Mouse (Mus musculus) C2C12 (cell line): Measurements from ENCODE around the gene Ehmt1. TPM values are rescaled to one million over a fixed set of nuclear protein-coding genes. Genes with fewer than 3 reads are reported as not detected.

Experiments used
- H3K27me3 ChIP-seq: one replicate; pipeline ENCODE4 v1.6.1; 2011; ENCODE audit not compliant: control insufficient read depth, insufficient read depth, insufficient read length
- H3K36me3 ChIP-seq: one replicate; pipeline ENCODE4 v1.6.1; 2011; ENCODE audit not compliant: control insufficient read depth, insufficient read depth
- H3K4me3 ChIP-seq: one replicate; pipeline ENCODE4 v1.5.1; 2011; ENCODE audit warnings: mild to moderate bottlenecking, control low read depth; ENCODE audit not compliant: poor library complexity, insufficient read depth, severe bottlenecking
- H3K79me2 ChIP-seq: one replicate; pipeline ENCODE4 v1.6.1; 2011; ENCODE audit not compliant: control insufficient read depth, insufficient read depth
- H3K79me3 ChIP-seq: one replicate; pipeline ENCODE4 v1.6.1; 2011; ENCODE audit warnings: low read depth, control low read depth
- H3ac ChIP-seq: one replicate; pipeline ENCODE3; 2011; ENCODE audit warnings: low read depth; ENCODE audit not compliant: control insufficient read depth, insufficient read length
- CEBPB ChIP-seq: IDR thresholded peaks from one replicate; pipeline ENCODE4 v1.6.1; 2011; ENCODE audit warnings: low read depth, mild to moderate bottlenecking, control low read depth, moderate library complexity
- CTCF ChIP-seq: IDR thresholded peaks from one replicate; pipeline ENCODE4 v1.5.1; 2011; ENCODE audit not compliant: control insufficient read depth, insufficient read depth, insufficient read length
- FOSL1 ChIP-seq: IDR thresholded peaks from one replicate; pipeline ENCODE4 v1.8.0; 2011; ENCODE audit warnings: mild to moderate bottlenecking, low read length; ENCODE audit not compliant: poor library complexity, insufficient read depth, severe bottlenecking
- MAX ChIP-seq: IDR thresholded peaks from one replicate; pipeline ENCODE4 v1.6.1; 2011; ENCODE audit warnings: mild to moderate bottlenecking, control low read depth
- MYOD1 ChIP-seq: IDR thresholded peaks from one replicate; pipeline ENCODE4 v1.6.1; 2011; ENCODE audit warnings: low read depth; ENCODE audit not compliant: control insufficient read depth, insufficient read length
- MYOG ChIP-seq: IDR thresholded peaks from one replicate; pipeline ENCODE4 v1.6.1; 2011; ENCODE audit not compliant: control insufficient read depth, insufficient read length; ENCODE audit errors: extremely low read depth
- USF1 ChIP-seq: IDR thresholded peaks from one replicate; pipeline ENCODE4 v1.6.1; 2011; ENCODE audit warnings: low read depth, mild to moderate bottlenecking, control low read depth, moderate library complexity
- polyA plus RNA-seq: library from polyadenylated mRNA; unstranded; fragments of >200 nt; fragmentation: generic; extraction: Trizol; gene quantifications from one replicate; pipeline ENCODE4 v1.2.1, GENCODE M21; 2012; ENCODE audit warnings: missing spikeins

The Ehmt1 gene
- polyA plus RNA-seq, 1 experiment: 18.3 TPM

GRCm38 (mm10) chr2:24902999-24903398 is 16.4 kb downstream of the Ehmt1 start:
- Histone ChIP-seq H3K79me2 (peaks cover 100% of the 10 kb centered on the region), H3K4me3 (no peak overlapping the region), H3K27me3 (no peaks in the 10 kb centered on the region), H3ac (no peak overlapping the region), H3K36me3 (peaks cover 9% of the 10 kb centered on the region), H3K79me3 (peaks cover 95% of the 10 kb centered on the region)
- TF ChIP-seq CTCF: no peak
- TF ChIP-seq MYOG: no peak
- no peak for TF ChIP-seq FOSL1
- TF ChIP-seq USF1: no peak
- no peak for TF ChIP-seq CEBPB
- no peak for TF ChIP-seq MAX
- no peak for TF ChIP-seq MYOD1

- Histone ChIP-seq H3K4me3 (no peak overlapping the region), H3ac (no peak overlapping the region), H3K27me3 (no peaks in the 10 kb centered on the region), H3K36me3 (peaks cover 9% of the 10 kb centered on the region), H3K79me3 (peaks cover 96% of the 10 kb centered on the region), H3K79me2 (peaks cover 100% of the 10 kb centered on the region)
- TF ChIP-seq MAX: no peak
- TF ChIP-seq CTCF: no peak
- no peak for TF ChIP-seq MYOD1
- TF ChIP-seq MYOG: no peak
- no peak for TF ChIP-seq USF1
- TF ChIP-seq FOSL1: no peak
- no peak for TF ChIP-seq CEBPB
Observed at GRCm38 (mm10) chr2:24901055-24901454, 18.4 kb downstream of the Ehmt1 start.

DNA sequence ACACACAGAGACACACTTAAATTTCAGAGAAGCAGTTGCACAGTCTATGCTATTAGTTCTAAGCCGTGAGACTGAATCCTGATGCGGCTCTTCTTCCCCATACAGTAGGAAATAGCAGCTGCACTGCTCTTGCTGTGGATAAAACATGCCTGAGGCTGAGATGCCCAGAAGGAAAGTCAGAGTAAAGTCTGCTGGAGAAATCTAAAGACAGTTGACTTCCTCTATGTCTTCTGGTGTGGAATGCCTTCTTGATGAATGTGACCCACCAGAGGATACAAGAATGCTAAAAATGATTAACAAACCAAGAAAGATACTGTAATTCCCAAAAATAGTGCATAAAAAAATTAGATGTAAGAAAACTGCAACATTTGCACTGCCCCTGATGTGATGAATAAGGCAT is 20.1 kb downstream of the Ehmt1 start:
- Histone ChIP-seq H3K79me2 (peaks cover 100% of the 10 kb centered on the region), H3ac (no peak overlapping the region), H3K4me3 (no peak overlapping the region), H3K27me3 (no peaks in the 10 kb centered on the region), H3K79me3 (peaks cover 95% of the 10 kb centered on the region), H3K36me3 (peaks cover 9% of the 10 kb centered on the region)
- TF ChIP-seq MYOD1: no peak
- TF ChIP-seq CTCF: no peak
- TF ChIP-seq MAX: no peak
- no peak for TF ChIP-seq USF1
- TF ChIP-seq MYOG: no peak
- no peak for TF ChIP-seq CEBPB
- TF ChIP-seq FOSL1: no peak

DNA sequence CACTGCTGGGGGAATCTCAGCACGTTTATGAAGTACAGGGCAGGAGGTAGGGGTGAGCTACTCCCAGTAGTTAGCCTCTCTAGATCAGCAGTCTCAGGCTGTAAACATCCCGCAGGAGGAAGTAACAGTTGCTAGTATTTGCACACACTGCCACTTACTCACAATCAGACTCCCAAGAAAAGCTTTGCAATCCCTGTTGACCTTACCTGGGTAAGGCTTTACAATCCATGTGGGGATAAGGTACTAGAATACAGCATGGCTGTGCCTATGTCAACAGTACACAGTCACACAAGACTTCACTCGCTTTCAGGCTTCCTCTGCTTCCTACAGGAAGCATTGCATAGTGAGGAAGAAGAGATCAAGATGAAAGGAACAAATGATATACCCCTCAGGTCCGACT is 22.7 kb downstream of the Ehmt1 start:
- Histone ChIP-seq H3K4me3 (no peak overlapping the region), H3K79me3 (peaks cover 98% of the 10 kb centered on the region), H3K36me3 (peaks cover 9% of the 10 kb centered on the region), H3ac (no peak overlapping the region), H3K79me2 (peaks cover 100% of the 10 kb centered on the region), H3K27me3 (no peaks in the 10 kb centered on the region)
- TF ChIP-seq MAX (no peak), MYOG (no peak), USF1 (no peak), CTCF (no peak), MYOD1 (no peak), FOSL1 (no peak), CEBPB (no peak)

DNA sequence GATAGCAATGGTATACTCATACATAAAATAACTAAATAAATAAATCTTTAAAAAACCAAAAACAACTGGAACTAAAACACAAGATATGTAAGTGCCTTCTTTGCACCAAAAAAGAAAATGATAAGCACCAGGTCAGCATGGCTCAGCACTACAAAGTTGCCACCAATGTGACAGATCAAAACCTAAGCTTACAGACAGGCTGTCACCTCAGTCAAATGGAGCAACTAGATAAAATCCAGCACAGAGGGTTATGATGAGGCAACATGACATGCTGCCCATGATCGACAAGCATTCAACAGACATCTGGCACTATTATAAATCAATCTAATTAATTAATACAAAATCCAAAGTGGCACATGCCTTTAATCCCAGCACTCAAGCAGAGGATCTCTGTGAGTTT is 25.2 kb downstream of the Ehmt1 start:
- Histone ChIP-seq H3ac (no peak overlapping the region), H3K79me2 (peaks cover 100% of the 10 kb centered on the region), H3K79me3 (peaks cover 97% of the 10 kb centered on the region), H3K27me3 (no peaks in the 10 kb centered on the region), H3K36me3 (peaks cover 3% of the 10 kb centered on the region), H3K4me3 (no peak overlapping the region)
- TF ChIP-seq CEBPB (no peak), MYOG (no peak), FOSL1 (no peak), MYOD1 (no peak), MAX (no peak), USF1 (no peak), CTCF (no peak)

- H3K79me3 ChIP-seq: peaks cover 91% of the 10 kb centered on the region
- H3K79me2 ChIP-seq: peaks cover 95% of the 10 kb centered on the region
- H3K36me3 ChIP-seq: no peaks in the 10 kb centered on the region
- H3ac ChIP-seq: no peak overlapping the region
- H3K4me3 ChIP-seq: no peak overlapping the region
- H3K27me3 ChIP-seq: no peaks in the 10 kb centered on the region
- TF ChIP-seq MAX: no peak
- TF ChIP-seq MYOD1: no peak
- no peak for TF ChIP-seq CTCF
- TF ChIP-seq USF1: no peak
- no peak for TF ChIP-seq CEBPB
- TF ChIP-seq FOSL1: no peak
- no peak for TF ChIP-seq MYOG
Observed at GRCm38 (mm10) chr2:24892318-24892717, 27.1 kb downstream of the Ehmt1 start.
